Mouse (Mus musculus) kidney, embryonic 14.5 days (tissue): ENCODE measurements at regions not wholly inside any gene's neighbourhood (a gene's known extent, or its start where the extent isn't known, plus 50 kb on each side); places are given as distances from the start of the nearest gene placed in this dataset.

Source experiments
- ATAC-seq: fragments of 200-750 bp; cut with Nextera tagmentation; 2 replicates; pipeline ENCODE4 v1.8.0; 2017; ENCODE audit warnings: moderate number of reproducible peaks, mild to moderate bottlenecking, moderate TSS enrichment, moderate library complexity; ENCODE audit not compliant: low FRiP score, low TSS enrichment
- H3K27ac ChIP-seq: fragments of 300-500 bp; sonication (generic); 2 replicates; pipeline ENCODE4 v1.5.1; 2014; ENCODE audit warnings: low read depth, mild to moderate bottlenecking, low read length, moderate library complexity, mixed read lengths
- H3K27me3 ChIP-seq: fragments of 300-500 bp; sonication (generic); 2 replicates; pipeline ENCODE4 v1.6.1; 2014; ENCODE audit warnings: mild to moderate bottlenecking, low read length; ENCODE audit not compliant: control insufficient read depth, insufficient read depth
- H3K36me3 ChIP-seq: fragments of 300-500 bp; sonication (generic); 2 replicates; pipeline ENCODE4 v1.6.1; 2014; ENCODE audit warnings: low read length, mixed read lengths; ENCODE audit not compliant: control insufficient read depth, insufficient read depth
- H3K4me1 ChIP-seq: fragments of 300-500 bp; sonication (generic); 2 replicates; pipeline ENCODE4 v1.6.1; 2014; ENCODE audit warnings: low read length, mixed read lengths; ENCODE audit not compliant: control insufficient read depth, insufficient read depth
- H3K4me2 ChIP-seq: fragments of 300-500 bp; sonication (generic); replicated peaks from 2 replicates; pipeline ENCODE4 v1.6.1; 2014; ENCODE audit warnings: low read depth, mild to moderate bottlenecking, low read length
- H3K4me3 ChIP-seq: fragments of 300-500 bp; sonication (generic); 2 replicates; pipeline ENCODE4 v1.5.1; 2014; ENCODE audit warnings: mild to moderate bottlenecking, low read length
- H3K9ac ChIP-seq: fragments of 300-500 bp; sonication (generic); 2 replicates; pipeline ENCODE4 v1.6.1; 2014; ENCODE audit warnings: low read depth, mild to moderate bottlenecking, low read length, moderate library complexity
- H3K9me3 ChIP-seq: fragments of 300-500 bp; sonication (generic); 2 replicates; pipeline ENCODE4 v1.6.1; 2016; ENCODE audit warnings: low read length; ENCODE audit not compliant: control insufficient read depth
- WGBS: fragments of 180-500 bp; shearing (Covaris S2); extraction: QIAGEN DNeasy Blood & Tissue Kit; methylation state at CpG from one replicate; pipeline ENCODE4 v1.1.7; 2014; 5-methylcytosine and 5-hydroxymethylcytosine counted together

DNA sequence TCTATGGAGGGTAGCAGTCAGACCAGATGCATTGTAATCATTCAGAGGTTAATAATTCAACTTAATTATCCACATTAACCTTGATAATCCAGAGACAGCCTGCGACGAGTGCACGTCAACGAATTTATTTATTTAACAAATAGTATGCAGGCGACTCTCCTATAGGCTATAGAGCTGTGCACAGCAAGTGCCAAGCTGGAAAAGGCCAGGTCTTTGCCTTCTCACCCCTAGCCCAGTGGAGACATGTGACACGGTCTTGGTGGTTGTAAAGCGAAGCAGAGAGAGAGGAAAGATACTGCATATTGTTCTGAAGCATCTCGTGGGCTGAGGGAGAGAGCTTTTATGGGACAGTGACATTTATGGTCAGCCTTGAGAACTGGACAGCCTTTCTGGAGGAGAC, 146.7 kb downstream of the Fam43a start:
- ATAC-seq = peak; percentile 58
- H3K9me3 ChIP-seq = no peaks in the 10 kb centered on the region
- no peaks in the 10 kb centered on the region for H3K36me3 ChIP-seq
- no peak overlapping the region for H3K9ac ChIP-seq
- no peak overlapping the region for H3K4me3 ChIP-seq
- H3K4me1 ChIP-seq = peaks cover 21% of the 10 kb centered on the region
- no peak overlapping the region for H3K4me2 ChIP-seq
- H3K27me3 ChIP-seq = no peaks in the 10 kb centered on the region
- WGBS = 19% methylated on average over 8 of the region's 8 CpGs
- H3K27ac ChIP-seq = peak overlapping the region; percentile 66; the same call in 1 of the 2 replicates

DNA sequence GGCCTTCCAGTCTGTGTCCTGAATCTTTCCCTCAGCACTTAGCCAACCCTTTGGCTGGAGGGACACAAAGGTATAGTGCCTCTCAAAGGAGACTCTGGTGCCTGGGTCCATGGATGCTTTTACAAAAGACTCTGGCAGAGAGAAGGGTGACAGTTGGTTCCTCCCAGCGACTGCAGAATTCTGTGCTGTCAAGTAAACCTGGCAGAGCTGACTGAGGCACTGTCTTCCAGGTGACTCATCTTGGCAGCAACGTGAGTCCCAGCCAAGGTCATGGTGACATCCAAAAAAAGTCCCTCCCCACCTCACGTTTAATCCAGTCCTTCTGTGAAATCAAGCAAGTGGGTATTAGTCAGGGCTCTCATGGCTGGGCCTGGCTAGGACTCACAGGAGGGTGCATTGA, 150.3 kb downstream of the Fam43a start:
- 85% methylated on average over 3 of the region's 3 CpGs for WGBS

DNA sequence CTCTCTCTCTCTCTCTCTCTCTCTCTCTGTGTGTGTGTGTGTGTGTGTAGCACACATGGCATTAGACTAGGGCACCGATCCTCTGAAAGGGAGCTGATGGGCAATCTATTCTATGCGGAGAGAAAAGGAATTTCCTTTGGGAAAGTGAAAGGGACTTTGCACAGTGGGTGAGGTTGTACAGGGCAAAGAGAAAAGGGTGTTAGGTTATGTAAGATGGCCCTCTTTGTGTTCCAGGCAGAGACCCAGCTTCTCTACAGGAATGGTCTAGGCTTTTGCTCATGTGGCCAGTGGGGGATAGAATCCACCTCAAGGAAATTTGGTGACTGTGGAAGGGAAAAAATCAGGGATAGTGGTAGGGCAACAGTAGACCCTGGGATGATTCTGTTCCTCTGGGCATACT, 156.2 kb downstream of the Fam43a start:
- 93% methylated on average over 2 of the region's 2 CpGs for WGBS
- Histone ChIP-seq H3K9ac (no peak overlapping the region), H3K9me3 (no peaks in the 10 kb centered on the region), H3K4me2 (no peak overlapping the region), H3K36me3 (no peaks in the 10 kb centered on the region), H3K27ac (no peak overlapping the region), H3K27me3 (no peaks in the 10 kb centered on the region), H3K4me3 (no peak overlapping the region), H3K4me1 (no peaks in the 10 kb centered on the region)
- no peak for ATAC-seq

More for the DNA sequence above, 150.3 kb downstream of the Fam43a start:
- Histone ChIP-seq H3K9ac (no peak overlapping the region), H3K4me1 (peaks cover 18% of the 10 kb centered on the region), H3K27ac (no peak overlapping the region), H3K4me3 (no peak overlapping the region), H3K4me2 (no peak overlapping the region), H3K36me3 (no peaks in the 10 kb centered on the region), H3K9me3 (no peaks in the 10 kb centered on the region), H3K27me3 (no peaks in the 10 kb centered on the region)
- no peak for ATAC-seq

DNA sequence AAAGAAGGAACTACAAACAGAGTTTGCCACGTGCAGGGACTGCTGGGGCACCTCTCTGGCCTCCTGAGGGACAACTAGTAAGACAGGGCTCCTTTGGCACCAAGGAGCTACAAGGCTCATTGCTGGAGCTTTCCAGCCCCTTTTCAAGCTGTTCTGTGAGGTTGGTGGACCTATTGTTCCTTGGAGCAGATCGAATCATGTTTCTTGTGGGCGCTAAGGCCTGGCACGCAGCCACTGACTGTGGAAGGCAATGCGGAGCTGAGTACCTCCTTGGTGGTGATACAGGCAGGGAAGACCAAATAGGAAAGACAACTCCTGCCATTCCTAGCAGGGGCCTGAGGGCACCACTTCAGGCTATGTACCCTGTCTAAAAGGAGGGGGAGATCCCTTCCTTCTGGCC, 157.2 kb downstream of the Fam43a start:
- Histone ChIP-seq H3K36me3 (no peaks in the 10 kb centered on the region), H3K4me2 (no peak overlapping the region), H3K27me3 (no peaks in the 10 kb centered on the region), H3K27ac (no peak overlapping the region), H3K4me1 (no peaks in the 10 kb centered on the region), H3K9ac (no peak overlapping the region), H3K4me3 (no peak overlapping the region), H3K9me3 (no peaks in the 10 kb centered on the region)
- 88% methylated on average over 5 of the region's 5 CpGs for WGBS
- ATAC-seq = no peak

DNA sequence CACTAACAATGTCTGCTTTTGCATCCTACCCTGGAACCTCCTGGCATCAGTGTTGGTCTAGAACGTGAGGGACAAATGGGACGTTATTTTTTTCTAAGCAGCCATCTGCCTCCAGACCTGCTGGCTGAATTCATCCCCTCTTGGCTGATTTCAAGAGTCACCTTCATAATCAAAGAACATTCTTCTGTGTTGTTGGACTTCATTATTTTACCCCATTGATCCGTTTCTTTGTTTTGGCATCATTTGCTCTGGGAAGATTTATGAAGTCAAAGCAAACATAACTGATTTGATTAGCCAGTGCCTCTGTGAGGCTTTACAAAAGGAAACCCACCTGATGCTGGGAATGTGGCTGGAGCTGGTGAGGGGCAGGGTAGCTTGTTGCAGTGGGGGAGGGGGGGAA, 158.0 kb downstream of the Fam43a start:
- no peak overlapping the region for H3K4me3 ChIP-seq
- H3K36me3 ChIP-seq = no peaks in the 10 kb centered on the region
- no peak overlapping the region for H3K9ac ChIP-seq
- 74% methylated on average over 3 of the region's 3 CpGs for WGBS
- H3K27me3 ChIP-seq = no peaks in the 10 kb centered on the region
- H3K9me3 ChIP-seq = no peaks in the 10 kb centered on the region
- no peak overlapping the region for H3K27ac ChIP-seq
- no peak for ATAC-seq
- peaks cover 6% of the 10 kb centered on the region; the same call in 1 of the 2 replicates for H3K4me1 ChIP-seq
- no peak overlapping the region for H3K4me2 ChIP-seq

DNA sequence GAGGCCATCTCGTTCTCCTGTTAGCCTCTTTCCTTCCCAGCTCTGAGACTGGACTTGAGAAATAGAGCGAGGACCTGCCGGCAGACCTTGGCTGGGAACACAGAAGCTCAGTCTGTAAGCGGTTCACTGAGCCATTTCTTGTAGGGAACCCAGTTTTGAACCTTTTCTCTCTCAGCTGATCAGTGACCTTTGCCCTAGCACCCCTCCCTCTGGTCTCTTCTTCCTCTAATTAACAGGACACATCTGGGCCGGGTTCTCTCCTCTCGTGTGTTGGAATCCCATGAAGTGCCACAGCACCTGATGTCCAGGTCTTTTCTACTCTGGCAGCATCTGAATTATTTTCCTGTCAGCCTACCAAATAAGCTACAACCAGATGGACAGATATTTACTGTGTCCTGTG, 158.5 kb downstream of the Fam43a start:
- Histone ChIP-seq H3K27me3 (no peaks in the 10 kb centered on the region), H3K27ac (no peak overlapping the region), H3K36me3 (no peaks in the 10 kb centered on the region), H3K4me3 (no peak overlapping the region), H3K9ac (no peak overlapping the region), H3K9me3 (no peaks in the 10 kb centered on the region), H3K4me1 (peaks cover 10% of the 10 kb centered on the region; the same call in 1 of the 2 replicates), H3K4me2 (no peak overlapping the region)
- no peak for ATAC-seq
- WGBS = 83% methylated on average over 6 of the region's 6 CpGs

DNA sequence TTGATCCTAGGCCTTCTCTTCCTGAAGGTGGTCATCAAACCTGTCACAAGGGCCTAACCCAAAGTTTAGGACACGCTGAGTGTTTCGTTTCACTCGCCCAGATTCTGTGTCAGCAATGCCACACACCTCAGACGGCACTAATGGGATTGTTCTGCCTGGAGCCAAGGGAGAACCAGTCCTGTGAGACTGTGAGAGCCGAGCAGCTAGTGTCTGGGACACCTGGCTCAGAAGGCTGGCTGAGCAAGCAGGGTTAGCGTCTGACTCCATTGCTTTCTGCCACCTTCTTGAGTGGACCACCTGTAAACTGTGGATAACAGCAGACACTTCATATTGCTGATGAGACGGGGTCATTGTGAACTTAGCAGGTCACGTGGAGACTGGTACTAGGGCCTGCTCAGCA, 160.0 kb downstream of the Fam43a start:
- H3K9me3 ChIP-seq = no peaks in the 10 kb centered on the region
- H3K4me2 ChIP-seq = no peak overlapping the region
- WGBS = 74% methylated on average over 8 of the region's 8 CpGs
- ATAC-seq = no peak
- H3K4me3 ChIP-seq = no peak overlapping the region
- no peak overlapping the region for H3K9ac ChIP-seq
- H3K36me3 ChIP-seq = no peaks in the 10 kb centered on the region
- peaks cover 14% of the 10 kb centered on the region; the same call in 1 of the 2 replicates for H3K4me1 ChIP-seq
- H3K27me3 ChIP-seq = no peaks in the 10 kb centered on the region
- H3K27ac ChIP-seq = no peak overlapping the region

DNA sequence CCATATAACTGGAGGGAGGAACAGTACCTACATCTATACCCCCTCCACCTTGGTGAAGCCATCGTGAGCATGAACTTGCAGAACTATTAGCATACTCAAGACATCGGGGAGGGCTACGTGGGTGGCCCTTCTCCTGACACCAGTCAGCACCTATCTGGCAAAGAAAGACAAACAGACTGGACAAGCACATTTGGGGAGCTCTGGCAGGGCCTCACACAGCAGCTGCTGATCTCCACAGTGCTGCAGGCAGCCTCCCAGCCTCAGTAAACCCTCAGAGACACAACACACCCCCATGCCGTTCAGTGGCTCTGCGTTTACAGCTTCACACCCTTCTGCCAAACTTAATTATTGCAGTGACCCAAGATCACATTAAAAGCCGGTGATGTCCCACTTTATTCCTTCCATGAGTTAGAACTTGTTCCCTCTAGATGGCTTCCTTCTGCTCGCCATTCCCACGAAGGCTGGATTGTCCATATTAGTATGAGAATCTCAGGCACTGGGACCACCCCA, 161.7 kb downstream of the Fam43a start:
- H3K4me2 ChIP-seq = no peak overlapping the region
- WGBS = 27% methylated on average over 8 of the region's 8 CpGs
- H3K9me3 ChIP-seq = no peaks in the 10 kb centered on the region
- H3K27me3 ChIP-seq = no peaks in the 10 kb centered on the region
- peaks cover 14% of the 10 kb centered on the region; the same call in 1 of the 2 replicates for H3K4me1 ChIP-seq
- H3K4me3 ChIP-seq = no peak overlapping the region
- no peak overlapping the region for H3K27ac ChIP-seq
- no peak; the same call in 1 of the 2 replicates for ATAC-seq
- H3K36me3 ChIP-seq = no peaks in the 10 kb centered on the region
- H3K9ac ChIP-seq = no peak overlapping the region

DNA sequence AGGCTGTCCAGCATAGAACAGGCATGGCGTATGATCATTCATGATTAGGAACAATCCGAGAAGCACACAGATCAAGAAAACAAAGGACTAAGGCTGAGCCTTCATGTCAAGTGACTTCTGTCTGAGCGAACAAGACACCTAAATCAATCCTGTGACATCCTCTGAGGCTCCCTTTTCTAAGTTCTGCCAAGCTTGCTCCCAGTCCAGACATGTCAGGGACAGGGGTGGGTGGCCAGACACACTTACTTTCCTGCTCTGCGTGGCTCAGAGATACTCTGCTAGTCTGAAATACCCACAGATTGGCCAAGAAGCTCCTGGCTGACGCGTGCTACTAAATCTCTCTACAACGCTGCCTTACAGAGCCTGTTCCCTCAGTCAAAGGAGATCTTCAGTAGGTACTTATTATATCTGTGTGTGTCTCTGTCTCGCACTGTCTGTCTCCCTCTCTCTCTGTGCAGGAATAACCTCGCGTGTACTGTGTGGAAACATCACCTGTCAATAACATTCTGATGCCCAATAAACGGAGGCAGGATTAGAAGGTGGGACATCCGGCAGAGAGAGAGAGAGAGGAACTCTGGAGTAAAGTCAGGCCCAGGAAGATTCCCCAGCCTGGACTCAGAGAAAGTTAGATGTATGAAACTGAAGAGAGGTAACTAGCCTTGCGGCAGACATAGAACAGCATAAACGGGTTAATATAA, 163.5 kb downstream of the Fam43a start:
- Histone ChIP-seq H3K36me3 (no peaks in the 10 kb centered on the region), H3K4me2 (no peak overlapping the region), H3K4me3 (no peak overlapping the region), H3K27ac (no peak overlapping the region), H3K27me3 (no peaks in the 10 kb centered on the region), H3K9me3 (no peaks in the 10 kb centered on the region), H3K4me1 (peaks cover 14% of the 10 kb centered on the region; the same call in 1 of the 2 replicates), H3K9ac (no peak overlapping the region)
- 67% methylated on average over 14 of the region's 14 CpGs for WGBS
- no peak for ATAC-seq
